Mouse (Mus musculus) kidney, adult 10 weeks (tissue): ENCODE results near the gene Btk. TPM values are rescaled to one million over a fixed set of nuclear protein-coding genes. Genes with fewer than 3 reads are reported as not detected.

ENCODE experiments used
- polyA plus RNA-seq: library from polyadenylated mRNA; stranded (reverse); fragments of 350-450 nt; fragmentation: Illumina TruSeq; extraction: RNeasy Lipid Tissue Mini Kit (QIAGEN cat#74804); gene quantifications from one replicate; pipeline ENCODE4 v1.2.3, GENCODE M21; 2014; ENCODE audit warnings: low read depth, low replicate concordance

The Btk gene
- 0.69 TPM for polyA plus RNA-seq

DNA sequence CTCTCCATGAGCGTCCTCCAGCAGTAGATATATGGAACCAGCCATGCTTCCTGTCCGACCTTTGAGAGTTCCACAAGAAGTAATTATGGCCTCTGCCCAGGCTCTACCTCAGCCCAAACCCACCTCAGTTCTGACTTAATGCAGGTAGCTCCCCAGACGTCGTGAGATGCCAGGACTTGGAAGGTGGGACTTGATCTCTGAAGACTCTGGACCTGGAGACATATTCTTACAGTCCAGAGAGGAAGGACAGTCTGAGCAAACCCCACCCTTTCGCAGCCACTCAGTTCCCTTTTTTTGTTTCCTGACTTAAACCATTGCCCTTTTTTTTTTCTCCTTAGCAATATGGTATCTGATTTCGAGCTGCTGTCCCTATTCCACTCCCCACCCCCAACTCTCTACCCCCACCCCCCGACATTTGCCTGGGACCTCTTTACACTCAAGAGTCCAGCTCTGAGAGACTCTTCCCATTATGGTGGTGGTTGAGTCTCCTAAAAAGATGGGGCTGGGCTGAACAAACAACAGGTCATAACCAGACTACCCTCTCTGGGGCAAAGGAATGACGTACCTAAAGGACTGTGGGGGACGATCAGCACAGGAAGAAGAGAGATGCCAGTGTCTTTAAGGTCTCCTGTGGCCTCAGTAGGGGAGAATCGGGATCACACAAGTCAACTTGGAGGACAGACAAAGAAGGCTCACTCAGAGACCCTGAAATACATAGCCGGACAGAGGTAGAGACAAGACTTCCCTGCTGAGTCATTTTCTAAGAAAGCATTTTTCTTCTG lies at the start of gene Btk:
TSS of gene Btk (minus strand) at position 683 of the 782 bp plus-strand sequence.

DNA sequence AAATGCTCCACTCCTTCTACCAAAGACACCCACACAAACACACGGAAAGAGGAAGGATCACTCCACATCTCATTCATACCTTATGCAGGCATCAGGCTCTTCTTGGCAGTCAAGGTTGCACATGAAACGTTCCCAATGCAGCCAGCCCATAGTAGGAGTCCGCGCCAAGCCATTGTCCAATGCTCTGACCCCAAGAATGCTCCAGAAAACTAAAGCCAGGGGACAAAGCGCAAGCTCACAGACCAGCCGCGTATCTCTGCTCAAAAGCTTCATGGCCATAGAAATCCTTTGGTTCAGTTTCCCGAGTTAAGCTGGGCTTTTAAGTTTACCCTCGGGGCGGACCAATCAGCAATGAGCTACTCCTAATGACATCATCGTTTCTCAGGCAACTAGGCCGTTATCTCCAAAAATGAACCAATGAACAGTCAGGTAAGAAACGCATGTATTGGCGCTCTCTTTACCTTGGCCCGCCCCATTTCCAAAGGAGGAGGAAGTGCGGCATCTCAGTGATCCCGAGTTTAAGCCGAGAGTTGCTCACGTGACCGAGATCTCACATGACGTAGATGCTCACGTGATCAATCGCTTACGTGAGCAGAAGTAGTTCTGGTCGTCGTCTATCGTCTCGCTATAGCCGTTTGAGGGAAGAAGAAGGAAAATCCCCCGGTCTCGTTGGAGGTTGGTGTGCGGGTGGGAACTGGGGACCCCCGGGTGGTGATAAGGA lies 17.4 kb upstream of the Btk start, which contains the start of the genes Gla and Hnrnph2:
TSS of gene Gla (minus strand) at position 467 of the 721 bp plus-strand sequence.
TSS of gene Hnrnph2 (plus strand) at position 521 of the 721 bp plus-strand sequence.

DNA sequence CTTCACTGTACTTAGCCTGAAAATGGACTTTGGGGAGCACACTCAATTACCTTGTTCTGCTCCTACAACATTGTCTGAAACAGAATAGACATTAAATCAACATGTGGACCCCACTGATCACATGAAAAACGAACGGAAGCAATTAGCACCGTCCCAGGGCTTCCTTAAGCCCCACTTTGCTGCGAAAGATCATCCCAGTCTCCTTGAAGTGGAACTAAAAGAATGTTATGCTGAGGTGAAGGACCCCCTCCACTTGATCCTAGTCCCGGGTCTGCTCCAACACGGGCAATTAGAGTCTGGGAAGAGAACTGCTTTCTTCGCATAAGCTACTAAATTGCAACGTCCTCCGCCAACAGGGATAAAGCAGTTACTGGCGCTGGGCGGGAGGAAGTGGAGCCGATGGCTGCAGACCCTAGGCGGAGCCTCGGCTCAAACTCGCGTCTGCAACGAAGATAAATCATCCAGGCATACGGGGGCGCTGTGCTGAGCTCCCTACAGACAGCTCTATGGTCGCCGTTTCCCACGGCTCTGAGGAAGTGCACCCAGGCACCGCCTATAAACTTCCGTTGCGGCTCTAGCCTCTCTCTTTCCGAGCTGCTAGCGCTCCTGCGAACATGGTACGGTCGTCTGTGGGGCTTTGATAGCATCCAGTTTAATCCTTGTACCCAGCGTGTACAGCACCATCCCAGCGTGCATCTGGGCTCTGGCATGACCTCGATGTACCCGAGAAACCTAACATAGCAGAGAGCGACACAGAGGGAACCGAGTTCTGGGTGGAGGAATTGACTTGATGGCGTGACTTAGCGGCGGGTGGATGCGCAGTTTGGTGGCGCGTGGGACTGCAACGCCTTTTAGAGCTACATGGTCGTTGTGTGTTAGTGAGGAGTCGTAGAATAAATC lies 2.0 kb upstream of the Btk start, which contains the start of gene Rpl36a:
TSS of gene Rpl36a (plus strand) at position 552 of the 900 bp plus-strand sequence.

DNA sequence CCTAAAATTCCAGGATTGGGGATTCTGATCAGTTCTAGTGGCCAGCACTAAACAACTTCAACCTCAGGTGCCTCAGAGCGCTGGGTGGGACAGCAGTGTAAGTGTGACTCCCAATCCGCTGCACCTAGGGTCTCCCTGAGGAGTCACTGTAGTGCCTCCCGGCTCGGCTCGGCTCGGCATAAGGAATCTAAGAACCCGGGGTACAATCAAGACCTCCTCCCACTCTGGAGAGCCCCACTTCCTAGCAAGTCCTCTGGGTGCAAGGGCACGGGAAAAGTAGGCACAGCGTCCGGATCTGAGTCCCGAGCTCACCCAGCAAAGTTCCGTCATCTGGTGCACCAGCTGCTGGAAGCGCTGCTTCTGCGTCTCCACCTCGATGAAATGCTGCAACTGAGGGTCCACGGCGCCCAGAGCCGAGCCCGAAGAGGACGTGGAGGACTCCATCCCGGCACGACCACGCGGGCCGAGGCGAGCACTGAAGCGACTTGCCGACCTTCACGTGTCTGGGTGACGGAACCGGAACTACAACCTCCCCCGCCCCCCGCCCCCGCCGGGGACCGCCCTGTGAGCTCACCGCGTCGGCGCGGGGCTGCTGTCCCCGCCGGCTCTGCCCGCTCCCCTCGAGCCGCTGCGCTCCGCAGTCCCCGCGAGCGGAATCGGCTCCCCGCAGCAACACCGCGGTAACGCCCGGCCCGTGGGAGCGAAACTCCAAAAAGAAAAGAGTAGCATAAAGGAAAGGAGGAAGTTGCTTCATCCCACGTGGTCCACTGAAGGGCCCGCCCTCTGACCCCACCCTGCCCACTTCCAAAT lies 42.0 kb downstream of the Btk start, which contains the start of gene Timm8a1:
TSS of gene Timm8a1 (minus strand) at position 721 of the 810 bp plus-strand sequence.

Other genes with a start within 250 kb of the Btk start
- gene Drp2, start 179.0 kb downstream of the Btk start, polyA plus RNA-seq, result not detected
- gene Taf7l, start 107.1 kb downstream of the Btk start, polyA plus RNA-seq, result not detected
- 124 TPM for gene Timm8a1, start 41.7 kb downstream of the Btk start, polyA plus RNA-seq
- 470 TPM for gene Rpl36a, start 2.1 kb upstream of the Btk start, polyA plus RNA-seq
- 7.1 TPM for gene Gla, start 17.6 kb upstream of the Btk start, polyA plus RNA-seq
- gene Hnrnph2, start 17.6 kb upstream of the Btk start, polyA plus RNA-seq, result 165 TPM
- 3.4 TPM for gene Armcx4, start 102.9 kb upstream of the Btk start, polyA plus RNA-seq
- gene Armcx1, start 134.4 kb upstream of the Btk start, polyA plus RNA-seq, result 17.2 TPM
- 1.6 TPM for gene Armcx6, start 167.8 kb upstream of the Btk start, polyA plus RNA-seq
- 38.4 TPM for gene Armcx3, start 173.0 kb upstream of the Btk start, polyA plus RNA-seq
- 14.4 TPM for gene Armcx2, start 225.7 kb upstream of the Btk start, polyA plus RNA-seq